In genomic region chr6:106975439-106975838, GRCm38 (mm10) we compare ENCODE assay signal across 20 mouse cellular contexts.
"Had no signal": no experiment of that assay in that cellular context is flagged by ENCODE, and none has a peak within 500 bp of the region (broad histone marks: within the 10 kb centered on the region; RNA-seq: fewer than 3 reads in every experiment).

No protein-coding gene starts in this region.

- ATAC-seq: intestine, postnatal 0 days; midbrain, embryonic 13.5 days; midbrain, embryonic 16.5 days had no signal

- H3K27ac ChIP-seq: kidney, embryonic 15.5 days; left cerebral cortex, adult 2 months; limb, embryonic 12.5 days; limb, embryonic 15.5 days; midbrain, embryonic 10.5 days; midbrain, embryonic 13.5 days; neural tube, embryonic 13.5 days had no signal

- H3K9me3 ChIP-seq: kidney, embryonic 15.5 days; limb, embryonic 12.5 days; limb, embryonic 15.5 days; midbrain, embryonic 10.5 days; midbrain, embryonic 13.5 days; neural tube, embryonic 13.5 days had no signal

- H3K4me1 ChIP-seq: kidney, embryonic 15.5 days; limb, embryonic 12.5 days; limb, embryonic 15.5 days had no signal

- DNase-seq: kidney, adult 2 months; kidney, postnatal 10 days; kidney, postnatal 36 days; layer of hippocampus, postnatal 36 days; left cerebral cortex, postnatal 4 days; lung, adult 2 months; lung, postnatal 14 days; lung, postnatal 4 days; thymus, adult 18-20 months; thymus, postnatal 36 days had no signal

- H3K36me3 ChIP-seq: kidney, embryonic 15.5 days; limb, embryonic 12.5 days; limb, embryonic 15.5 days; midbrain, embryonic 10.5 days; midbrain, embryonic 13.5 days; neural tube, embryonic 13.5 days had no signal

- H3K4me3 ChIP-seq: kidney, embryonic 15.5 days; left cerebral cortex, adult 2 months; limb, embryonic 12.5 days; limb, embryonic 15.5 days; midbrain, embryonic 10.5 days; midbrain, embryonic 13.5 days; myocyte; neural tube, embryonic 13.5 days had no signal

- H3K4me2 ChIP-seq: kidney, embryonic 15.5 days; limb, embryonic 12.5 days; limb, embryonic 15.5 days; midbrain, embryonic 13.5 days; neural tube, embryonic 13.5 days had no signal

- H3K27me3 ChIP-seq: kidney, embryonic 15.5 days; limb, embryonic 12.5 days; limb, embryonic 15.5 days; midbrain, embryonic 13.5 days; neural tube, embryonic 13.5 days had no signal

- H3K9ac ChIP-seq: kidney, embryonic 15.5 days; limb, embryonic 12.5 days; limb, embryonic 15.5 days; midbrain, embryonic 13.5 days; neural tube, embryonic 13.5 days had no signal
